Mouse (Mus musculus) C2C12 (cell line): ENCODE measurements around the gene Clpb.

Source experiments
- CTCF ChIP-seq: IDR thresholded peaks from one replicate; pipeline ENCODE4 v1.5.1; 2011; ENCODE audit not compliant: control insufficient read depth, insufficient read depth, insufficient read length
- MYOD1 ChIP-seq: IDR thresholded peaks from one replicate; pipeline ENCODE4 v1.6.1; 2011; ENCODE audit warnings: low read depth; ENCODE audit not compliant: control insufficient read depth, insufficient read length

GRCm38 (mm10) chr7:101616136-101616835 lies 47.1 kb upstream of the Clpb start:
- TF ChIP-seq CTCF (no peak), MYOD1 (no peak)
